Comparison of ENCODE assay signal across 11 mouse cellular contexts in genomic region chr1:193369091-193369490, GRCm38 (mm10). TPM values are rescaled to one million over a fixed set of nuclear protein-coding genes. Genes with fewer than 3 reads are reported as not detected.
DNase-seq lines count a peak whose midpoint lies in the region; ATAC-seq and TF ChIP-seq lines count a peak whose summit lies in the region.
"Had no signal": no experiment of that assay in that cellular context is flagged by ENCODE, and none has a peak within 500 bp of the region (broad histone marks: within the 10 kb centered on the region; RNA-seq: fewer than 3 reads in every experiment).

No protein-coding gene starts in this region.

- H3K9me3 ChIP-seq in forebrain, embryonic 11.5 days (ENCODE audit: control insufficient read depth, low read length), result no peaks in the 10 kb centered on the region
- no peaks in the 10 kb centered on the region for H3K9me3 ChIP-seq in intestine, postnatal 0 days (ENCODE audit: control insufficient read depth)
- no peaks in the 10 kb centered on the region for H3K9me3 ChIP-seq in midbrain, embryonic 16.5 days (replicated peaks; ENCODE audit: control insufficient read depth, low read length, poor library complexity, severe bottlenecking)

- no peaks in the 10 kb centered on the region for H3K36me3 ChIP-seq in forebrain, embryonic 11.5 days (ENCODE audit: control insufficient read depth, insufficient read depth, low read length)
- no peaks in the 10 kb centered on the region for H3K36me3 ChIP-seq in intestine, postnatal 0 days (ENCODE audit: control insufficient read depth, insufficient read depth)
- H3K36me3 ChIP-seq in midbrain, embryonic 16.5 days (ENCODE audit: control insufficient read depth, insufficient read depth, low read length), result no peaks in the 10 kb centered on the region

- peaks cover 7% of the 10 kb centered on the region; the same call in 1 of the 2 replicates for H3K4me1 ChIP-seq in forebrain, embryonic 11.5 days (replicated peaks; ENCODE audit: control insufficient read depth, insufficient read depth, low read length)
- H3K4me1 ChIP-seq in intestine, postnatal 0 days (replicated peaks; ENCODE audit: control insufficient read depth, insufficient read depth, low read length), result no peaks in the 10 kb centered on the region
- H3K4me1 ChIP-seq in midbrain, embryonic 16.5 days (ENCODE audit: control insufficient read depth, insufficient read depth, low read length), result peaks cover 30% of the 10 kb centered on the region

- DNase-seq in kidney, adult 18-20 months, result peak; percentile 47
- DNase-seq in kidney, postnatal 10 days, result no peak
- DNase-seq in forebrain, embryonic 11.5 days (ENCODE audit: low spot score), result no peak
- DNase-seq in spleen, adult 18-20 months, result no peak
- no peak for DNase-seq in right cerebral cortex, adult 2 months (ENCODE audit: low spot score in 2 of 2)
- DNase-seq in left cerebral cortex, adult 8-10 months (ENCODE audit: low spot score in 2 of 2), result no peak
- DNase-seq: adrenal gland, postnatal 10 days; cerebellum, postnatal 36 days; thymus, postnatal 25 days had no signal

- H3K27me3 ChIP-seq in forebrain, embryonic 11.5 days (ENCODE audit: control insufficient read depth, insufficient read depth, low read length), result no peaks in the 10 kb centered on the region
- H3K27me3 ChIP-seq in intestine, postnatal 0 days (replicated peaks; ENCODE audit: control insufficient read depth, insufficient read depth, low read length), result no peaks in the 10 kb centered on the region
- H3K27me3 ChIP-seq in midbrain, embryonic 16.5 days (ENCODE audit: control insufficient read depth, insufficient read depth, low read depth, low read length), result no peaks in the 10 kb centered on the region

- H3K27ac ChIP-seq in forebrain, embryonic 11.5 days (ENCODE audit: low read depth, low read length), result no peak overlapping the region
- no peak overlapping the region for H3K27ac ChIP-seq in intestine, postnatal 0 days (ENCODE audit: low read depth, low read length)
- H3K27ac ChIP-seq in midbrain, embryonic 16.5 days (ENCODE audit: low read length), result peak overlapping the region; percentile 71; the same call in 1 of the 2 replicates

- H3K4me3 ChIP-seq in forebrain, embryonic 11.5 days (ENCODE audit: low read depth, low read length), result peak overlapping the region; percentile 28
- H3K4me3 ChIP-seq in intestine, postnatal 0 days (ENCODE audit: low read depth, low read length), result peak overlapping the region; percentile 21; the same call in 1 of the 2 replicates
- peak overlapping the region; percentile 51 for H3K4me3 ChIP-seq in midbrain, embryonic 16.5 days (ENCODE audit: low read depth, low read length)

- peak overlapping the region; percentile 59 for H3K9ac ChIP-seq in forebrain, embryonic 11.5 days (ENCODE audit: low read length)
- no peak overlapping the region for H3K9ac ChIP-seq in intestine, postnatal 0 days (ENCODE audit: low read depth, low read length)
- H3K9ac ChIP-seq in midbrain, embryonic 16.5 days (ENCODE audit: low read depth, low read length), result peak overlapping the region; percentile 75

- no peak for TF ChIP-seq CTCF in intestine, postnatal 0 days (IDR thresholded peaks at IDR 0.05; ENCODE audit: low read depth)

- H3K4me2 ChIP-seq in forebrain, embryonic 11.5 days (ENCODE audit: low read depth, low read length, severe bottlenecking), result peak overlapping the region; percentile 62
- H3K4me2 ChIP-seq in intestine, postnatal 0 days (replicated peaks; ENCODE audit: low read depth), result peak overlapping the region; percentile 41
- peak overlapping the region; percentile 67 for H3K4me2 ChIP-seq in midbrain, embryonic 16.5 days (ENCODE audit: low read length)

- ATAC-seq in forebrain, embryonic 11.5 days (replicated peaks; ENCODE audit: low FRiP score), result no peak
- ATAC-seq in intestine, postnatal 0 days, result no peak
- ATAC-seq in midbrain, embryonic 16.5 days, result peak; percentile 30

- 34% methylated on average over 8 of the region's 8 CpGs for whole genome bisulfite sequencing in forebrain, embryonic 11.5 days
- 59% methylated on average over 8 of the region's 8 CpGs for WGBS in intestine, postnatal 0 days
- WGBS in midbrain, embryonic 16.5 days, result 16% methylated on average over 8 of the region's 8 CpGs

RNA-seq across cellular contexts. Expression of gene Camk1g, which starts 1.0 kb away (rescaled TPM):
- polyA plus RNA-seq in forebrain, embryonic 11.5 days (2014; fragmentation: Nextera tagmentation; extraction: Ambion mirVana), result 15.0 and 17.4 TPM in 2 replicates
- 0.93 and 1.0 TPM in 2 replicates for polyA plus RNA-seq in intestine, postnatal 0 days (2015; fragmentation: Nextera tagmentation; extraction: Ambion mirVana)
- polyA plus RNA-seq in midbrain, embryonic 16.5 days (2015; fragmentation: Nextera tagmentation; extraction: Ambion mirVana), result 53.5 and 54.1 TPM in 2 replicates
- total RNA-seq in left cerebral cortex, adult 8-10 months (2022), result 10 to 100 TPM; 28.7 to 33.3 (median 30.1) TPM
